Mouse (Mus musculus) thymus, adult 2 months (tissue): Measurements from ENCODE around the gene Bcas3.

Experiments used
- CTCF ChIP-seq: fragments of 200-500 bp; IDR thresholded peaks from 2 replicates; pipeline ENCODE4 v1.5.1; 2012; ENCODE audit warnings: mild to moderate bottlenecking, control low read depth, low read length, moderate library complexity, borderline replicate concordance; ENCODE audit not compliant: control insufficient read depth, poor library complexity, insufficient read depth; ENCODE audit errors: extremely low read depth
- POLR2A ChIP-seq: fragments of 200-500 bp; IDR thresholded peaks from 2 replicates; pipeline ENCODE4 v1.6.1; 2012; ENCODE audit warnings: mild to moderate bottlenecking, low read length, control low read depth, moderate library complexity; ENCODE audit not compliant: control insufficient read depth, poor library complexity, insufficient read depth; ENCODE audit errors: extremely low read depth

GRCm38 (mm10) chr11:85704062-85704748 is 351.2 kb downstream of the Bcas3 start:
- no peak for TF ChIP-seq CTCF
- no peak for TF ChIP-seq POLR2A
